Mouse (Mus musculus) heart, postnatal 0 days (tissue): ENCODE measurements around the gene Rai1.

Experiments used
- CTCF ChIP-seq: IDR thresholded peaks from 2 replicates; pipeline ENCODE4 v1.5.1; 2016; ENCODE audit warnings: antibody characterized with exemption, control low read depth, low read depth
- EP300 ChIP-seq: IDR thresholded peaks from 2 replicates; pipeline ENCODE4 v1.6.1; 2016; ENCODE audit warnings: antibody characterized with exemption, low read depth

DNA sequence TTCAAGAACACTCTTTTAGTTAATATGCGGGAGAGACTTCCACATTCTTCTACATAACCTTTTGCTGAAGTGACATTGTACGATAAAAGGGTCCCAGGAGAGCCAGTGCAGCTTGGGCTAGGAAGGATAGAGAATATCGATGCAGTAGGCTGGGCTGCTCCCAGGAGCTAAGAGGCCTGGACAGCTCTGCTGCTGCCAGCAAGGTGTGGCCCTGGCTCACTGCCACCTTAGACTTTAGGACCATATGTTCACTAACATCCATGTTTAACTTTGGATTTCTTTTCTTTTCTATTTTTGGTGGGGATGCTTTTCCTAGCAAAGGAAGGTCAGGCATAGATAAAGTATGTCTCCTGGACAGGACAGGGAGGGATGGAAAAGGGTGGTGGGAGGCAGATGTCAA lies 44.3 kb downstream of the Rai1 start:
- TF ChIP-seq CTCF: no peak
- TF ChIP-seq EP300: no peak
